Mouse (Mus musculus) hindbrain, embryonic 12.5 days (tissue): Measurements from ENCODE around the gene Hoxc8. TPM values are rescaled to one million over a fixed set of nuclear protein-coding genes. Genes with fewer than 3 reads are reported as not detected.

ENCODE experiments used
- ATAC-seq: fragments of 200-750 bp; cut with Nextera tagmentation; 2 replicates; pipeline ENCODE4 v1.8.0; 2017; ENCODE audit warnings: moderate TSS enrichment; ENCODE audit not compliant: low FRiP score
- H3K27ac ChIP-seq: fragments of 300-500 bp; sonication (generic); 2 replicates; pipeline ENCODE4 v1.5.1; 2016; ENCODE audit warnings: mild to moderate bottlenecking
- H3K27me3 ChIP-seq: fragments of 300-500 bp; sonication (generic); 2 replicates; pipeline ENCODE4 v1.6.1; 2016; ENCODE audit warnings: mild to moderate bottlenecking
- H3K36me3 ChIP-seq: fragments of 300-500 bp; sonication (generic); 2 replicates; pipeline ENCODE4 v1.6.1; 2016; ENCODE audit warnings: mild to moderate bottlenecking
- H3K4me1 ChIP-seq: fragments of 300-500 bp; sonication (generic); 2 replicates; pipeline ENCODE4 v1.6.1; 2016
- H3K4me2 ChIP-seq: fragments of 300-500 bp; sonication (generic); replicated peaks from 2 replicates; pipeline ENCODE4 v1.6.1; 2016; ENCODE audit warnings: mild to moderate bottlenecking
- H3K4me3 ChIP-seq: fragments of 300-500 bp; sonication (generic); 2 replicates; pipeline ENCODE4 v1.5.1; 2016; ENCODE audit warnings: mild to moderate bottlenecking
- H3K9ac ChIP-seq: fragments of 300-500 bp; sonication (generic); 2 replicates; pipeline ENCODE4 v1.6.1; 2016; ENCODE audit warnings: mild to moderate bottlenecking, moderate library complexity
- H3K9me3 ChIP-seq: fragments of 300-500 bp; sonication (generic); replicated peaks from 2 replicates; pipeline ENCODE4 v1.6.1; 2016; ENCODE audit warnings: mild to moderate bottlenecking
- WGBS: fragments of 180-500 bp; shearing (Covaris S2); methylation state at CpG from one replicate; pipeline ENCODE4 v1.1.7; 2016; 5-methylcytosine and 5-hydroxymethylcytosine counted together
- polyA plus RNA-seq: library from polyadenylated mRNA; unstranded; fragments of >200 nt; fragmentation: Nextera tagmentation; extraction: Ambion mirVana; gene quantifications from 2 replicates; pipeline ENCODE4 v1.2.1, GENCODE M21; 2016

Hoxc8 gene
- polyA plus RNA-seq, 1 experiment from 2014 or later: not detected

DNA sequence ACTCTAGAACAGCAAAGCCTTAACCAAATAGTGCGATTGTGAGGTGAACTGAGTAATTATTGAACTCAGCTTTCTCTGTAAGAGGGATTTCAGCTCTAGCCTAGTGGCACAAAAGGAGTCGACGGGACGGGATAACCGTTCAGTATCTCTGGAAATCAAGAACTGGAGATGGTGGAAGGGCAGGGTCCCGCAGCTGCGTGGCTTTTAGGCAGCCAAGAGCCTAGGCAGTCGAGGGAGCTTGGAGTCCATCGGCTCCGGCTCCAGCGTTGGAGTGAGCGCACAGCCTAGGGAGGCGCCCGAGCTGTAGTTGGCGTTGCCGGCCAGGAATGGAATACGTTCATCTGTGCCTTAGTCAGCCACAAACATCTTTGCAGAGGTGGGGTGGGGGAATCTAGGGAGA is 14.9 kb downstream of the Hoxc8 start:
- no peak overlapping the region for H3K4me3 ChIP-seq
- 2% methylated on average over 17 of the region's 17 CpGs for WGBS
- H3K9me3 ChIP-seq: no peaks in the 10 kb centered on the region
- H3K9ac ChIP-seq: no peak overlapping the region
- no peak overlapping the region for H3K4me2 ChIP-seq
- H3K4me1 ChIP-seq: no peaks in the 10 kb centered on the region
- no peak overlapping the region for H3K27ac ChIP-seq
- peaks cover 100% of the 10 kb centered on the region for H3K27me3 ChIP-seq
- no peaks in the 10 kb centered on the region for H3K36me3 ChIP-seq
- ATAC-seq: no peak

DNA sequence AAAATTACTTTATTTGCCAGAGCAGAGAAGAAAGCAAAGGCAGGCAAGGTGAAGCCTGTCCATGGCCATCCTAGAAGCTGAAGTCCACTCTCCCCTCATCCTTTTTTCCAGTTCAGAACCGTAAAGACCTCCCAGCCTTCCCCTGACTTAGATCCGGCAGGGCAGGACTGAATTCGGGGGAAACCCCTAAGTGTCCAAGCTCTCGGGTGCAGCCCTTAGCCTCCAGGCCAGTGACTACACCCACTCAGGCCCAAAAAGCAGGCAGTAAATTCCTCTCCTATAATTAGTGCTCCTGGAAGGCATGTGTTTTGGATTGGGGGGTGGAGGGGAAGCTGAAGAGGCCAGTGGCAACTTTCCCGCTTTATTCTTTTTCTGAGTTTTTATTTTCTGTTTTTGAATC is 15.4 kb downstream of the Hoxc8 start:
- 5% methylated on average over 5 of the region's 5 CpGs for WGBS
- no peaks in the 10 kb centered on the region for H3K9me3 ChIP-seq
- no peak overlapping the region for H3K4me3 ChIP-seq
- H3K36me3 ChIP-seq: no peaks in the 10 kb centered on the region
- H3K9ac ChIP-seq: no peak overlapping the region
- H3K27ac ChIP-seq: no peak overlapping the region
- H3K4me1 ChIP-seq: no peaks in the 10 kb centered on the region
- ATAC-seq: no peak
- H3K27me3 ChIP-seq: peaks cover 100% of the 10 kb centered on the region
- H3K4me2 ChIP-seq: no peak overlapping the region

DNA sequence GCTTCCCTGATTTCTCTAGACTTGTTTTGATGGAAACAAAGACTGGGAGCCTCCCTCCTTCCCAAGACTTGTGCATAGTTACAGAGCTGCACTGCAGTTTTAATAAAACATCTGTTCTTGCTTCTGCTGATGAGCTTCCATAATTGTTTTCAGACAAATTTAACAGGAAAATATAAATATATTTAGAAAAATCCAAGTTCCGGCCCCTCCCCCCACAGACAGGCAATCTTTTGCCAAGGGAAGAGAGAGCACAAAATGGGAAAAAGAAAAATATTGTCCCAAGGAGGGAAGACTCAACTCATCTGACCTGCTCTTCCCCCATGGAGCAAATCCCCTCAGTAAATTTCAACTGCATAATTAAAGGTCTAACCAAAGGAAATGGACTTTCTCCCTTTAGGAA is 15.9 kb downstream of the Hoxc8 start:
- H3K27ac ChIP-seq: no peak overlapping the region
- H3K9ac ChIP-seq: no peak overlapping the region
- H3K36me3 ChIP-seq: no peaks in the 10 kb centered on the region
- H3K4me3 ChIP-seq: no peak overlapping the region
- H3K4me2 ChIP-seq: no peak overlapping the region
- ATAC-seq: no peak
- no peaks in the 10 kb centered on the region for H3K9me3 ChIP-seq
- WGBS: 18% methylated on average over 1 of the region's 1 CpGs
- no peaks in the 10 kb centered on the region for H3K4me1 ChIP-seq
- peaks cover 100% of the 10 kb centered on the region for H3K27me3 ChIP-seq

DNA sequence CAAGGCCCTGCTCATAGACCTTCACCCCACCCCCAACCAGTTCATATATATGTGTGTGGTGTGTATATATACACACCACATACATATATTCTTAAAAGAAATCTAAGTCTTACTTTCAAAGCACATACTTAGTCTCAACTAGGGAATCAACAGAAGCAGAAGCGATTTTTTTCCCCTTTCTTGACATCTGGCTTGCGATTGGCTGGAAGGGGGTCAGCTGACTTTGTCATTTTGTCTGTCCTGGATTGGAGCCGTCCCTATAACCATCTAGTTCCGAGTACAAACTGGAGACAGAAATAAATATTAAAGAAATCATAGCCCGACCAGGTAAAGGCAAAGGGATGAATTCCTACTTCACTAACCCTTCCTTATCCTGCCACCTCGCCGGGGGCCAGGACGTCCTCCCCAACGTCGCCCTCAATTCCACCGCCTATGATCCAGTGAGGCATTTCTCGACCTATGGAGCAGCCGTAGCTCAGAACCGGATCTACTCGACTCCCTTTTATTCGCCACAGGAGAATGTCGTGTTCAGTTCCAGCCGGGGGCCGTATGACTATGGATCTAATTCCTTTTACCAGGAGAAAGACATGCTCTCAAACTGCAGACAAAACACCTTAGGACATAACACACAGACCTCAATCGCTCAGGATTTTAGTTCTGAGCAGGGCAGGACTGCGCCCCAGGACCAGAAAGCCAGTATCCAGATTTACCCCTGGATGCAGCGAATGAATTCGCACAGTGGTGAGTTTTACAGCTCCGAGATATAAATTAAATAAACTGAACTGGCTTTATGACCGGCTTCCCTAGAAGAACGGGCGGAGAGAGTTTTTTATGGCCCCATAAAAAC is 19.1 kb downstream of the Hoxc8 start:
- H3K9ac ChIP-seq: no peak overlapping the region
- no peaks in the 10 kb centered on the region for H3K36me3 ChIP-seq
- H3K27ac ChIP-seq: no peak overlapping the region
- 0 out of 2 replicates have a peak, but pooled peaks cover 3% of the 10 kb centered on the region for H3K4me1 ChIP-seq
- 1% methylated on average over 27 of the region's 27 CpGs for WGBS
- no peak for ATAC-seq
- peak overlapping the region; percentile 21 for H3K4me3 ChIP-seq
- H3K4me2 ChIP-seq: peak overlapping the region; percentile 24; the same call in 1 of the 2 replicates
- H3K27me3 ChIP-seq: peaks cover 98% of the 10 kb centered on the region
- no peaks in the 10 kb centered on the region for H3K9me3 ChIP-seq

DNA sequence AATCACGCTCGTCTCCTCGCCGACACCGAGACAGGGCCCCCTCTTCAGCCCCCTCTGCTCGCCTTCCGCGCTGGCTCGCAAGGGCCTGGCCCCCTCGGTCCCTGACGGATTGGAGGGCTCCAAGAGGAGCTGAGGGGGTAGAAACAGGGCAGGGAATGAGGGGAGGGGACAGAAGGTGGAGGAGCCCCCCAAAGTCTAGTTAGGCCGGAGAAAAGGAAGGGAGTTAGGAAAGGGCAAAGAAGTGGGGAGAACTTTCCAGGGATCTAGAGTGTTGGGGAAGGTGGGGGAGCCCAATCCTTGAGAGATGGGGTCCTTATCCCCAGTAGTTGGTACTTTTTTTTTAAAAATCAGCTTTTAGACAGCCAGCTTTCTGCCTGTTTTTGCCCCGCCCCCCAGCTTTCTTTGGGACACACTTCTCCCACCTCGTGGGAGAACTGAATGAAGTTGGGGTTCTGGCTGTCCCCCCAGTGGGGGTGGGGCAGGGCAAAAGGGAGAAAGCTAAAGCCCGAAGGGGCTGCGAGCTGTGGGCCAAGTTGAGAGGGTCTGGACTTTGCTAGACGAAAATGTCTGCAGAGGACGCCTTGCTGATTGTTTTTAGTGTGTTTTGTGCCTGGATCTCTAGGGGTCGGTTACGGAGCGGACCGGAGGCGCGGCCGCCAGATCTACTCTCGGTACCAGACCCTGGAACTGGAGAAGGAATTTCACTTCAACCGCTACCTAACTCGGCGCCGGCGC is 19.9 kb downstream of the Hoxc8 start:
- H3K27ac ChIP-seq: no peak overlapping the region
- no peak overlapping the region; the same call in 1 of the 2 replicates for H3K9ac ChIP-seq
- H3K4me1 ChIP-seq: 0 out of 2 replicates have a peak, but pooled peaks cover 3% of the 10 kb centered on the region
- no peaks in the 10 kb centered on the region for H3K36me3 ChIP-seq
- H3K27me3 ChIP-seq: peaks cover 98% of the 10 kb centered on the region
- WGBS: under 1% methylated on average over 31 of the region's 31 CpGs
- peak overlapping the region; percentile 24; the same call in 1 of the 2 replicates for H3K4me2 ChIP-seq
- H3K4me3 ChIP-seq: peak overlapping the region; percentile 21
- ATAC-seq: no peak
- no peaks in the 10 kb centered on the region for H3K9me3 ChIP-seq

DNA sequence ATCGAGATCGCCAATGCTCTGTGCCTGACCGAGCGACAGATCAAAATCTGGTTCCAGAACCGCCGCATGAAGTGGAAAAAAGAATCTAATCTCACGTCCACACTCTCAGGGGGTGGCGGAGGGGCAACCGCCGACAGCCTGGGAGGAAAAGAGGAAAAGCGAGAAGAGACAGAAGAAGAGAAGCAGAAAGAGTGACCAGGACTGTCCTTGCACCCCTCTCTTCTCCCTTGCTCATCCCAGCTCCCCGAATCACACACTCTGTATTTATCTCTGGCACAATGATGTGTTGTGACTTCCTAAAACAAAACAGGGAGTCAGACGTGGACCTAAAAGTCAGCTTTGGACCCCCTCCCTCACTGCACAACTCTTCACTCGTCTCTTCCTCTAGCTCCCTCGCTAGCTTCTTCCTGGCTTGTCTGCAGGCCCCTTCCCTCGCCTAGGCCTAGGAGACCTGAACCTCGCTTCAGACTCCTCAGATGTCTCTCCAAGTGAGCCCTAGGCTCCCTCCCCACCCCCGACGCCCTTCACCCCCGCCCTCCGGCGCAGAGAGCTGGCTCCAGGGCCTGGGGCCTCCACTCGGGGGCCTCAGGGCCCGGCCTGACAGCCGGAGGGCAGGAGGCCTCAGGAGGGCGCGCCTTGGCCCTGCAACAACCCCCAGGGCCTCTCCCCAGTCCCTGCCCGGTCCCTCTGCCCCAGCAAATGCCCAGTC is 20.6 kb downstream of the Hoxc8 start:
- H3K36me3 ChIP-seq: no peaks in the 10 kb centered on the region
- 1% methylated on average over 28 of the region's 28 CpGs for WGBS
- no peaks in the 10 kb centered on the region for H3K9me3 ChIP-seq
- H3K9ac ChIP-seq: no peak overlapping the region
- no peak for ATAC-seq
- 0 out of 2 replicates have a peak, but pooled peaks cover 3% of the 10 kb centered on the region for H3K4me1 ChIP-seq
- peaks cover 98% of the 10 kb centered on the region for H3K27me3 ChIP-seq
- peak overlapping the region; percentile 30; the same call in 1 of the 2 replicates for H3K27ac ChIP-seq
- H3K4me3 ChIP-seq: peak overlapping the region; percentile 21
- H3K4me2 ChIP-seq: peak overlapping the region; percentile 36

DNA sequence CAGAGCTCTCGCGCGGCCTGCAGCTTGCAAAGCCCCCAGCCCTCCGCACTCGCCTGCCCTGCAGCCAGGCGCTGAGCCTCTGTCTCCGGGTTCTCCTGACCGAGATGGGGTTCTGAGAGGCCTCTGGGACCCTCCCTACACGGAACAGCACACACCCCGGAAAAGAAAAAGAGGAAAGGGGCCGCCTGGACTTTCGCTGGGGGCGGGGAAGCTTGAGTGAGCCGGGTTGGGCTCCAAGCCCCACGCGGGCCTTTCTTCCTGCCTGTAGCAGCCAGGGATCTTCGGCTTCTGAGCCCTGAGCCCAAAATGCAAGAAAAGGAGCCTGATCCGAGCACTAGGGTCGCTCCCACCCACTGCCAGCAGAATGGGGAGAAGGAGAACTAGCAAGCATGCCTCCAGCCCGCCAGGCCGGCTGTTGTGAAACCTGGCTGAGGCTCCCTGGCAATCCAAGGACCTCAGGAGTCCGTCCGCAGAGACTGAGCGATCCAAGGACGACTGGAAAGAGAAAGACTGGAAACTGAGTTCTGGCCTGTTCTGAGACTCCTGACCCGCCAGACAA is 21.6 kb downstream of the Hoxc8 start:
- Histone ChIP-seq H3K9me3 (no peaks in the 10 kb centered on the region), H3K4me1 (0 out of 2 replicates have a peak, but pooled peaks cover 3% of the 10 kb centered on the region), H3K36me3 (no peaks in the 10 kb centered on the region), H3K27ac (no peak overlapping the region), H3K9ac (peak overlapping the region; percentile 8; the same call in 1 of the 2 replicates), H3K4me3 (peak overlapping the region; percentile 10; the same call in 1 of the 2 replicates), H3K27me3 (peaks cover 98% of the 10 kb centered on the region), H3K4me2 (peak overlapping the region; percentile 32)
- 3% methylated on average over 26 of the region's 26 CpGs for WGBS
- no peak for ATAC-seq

DNA sequence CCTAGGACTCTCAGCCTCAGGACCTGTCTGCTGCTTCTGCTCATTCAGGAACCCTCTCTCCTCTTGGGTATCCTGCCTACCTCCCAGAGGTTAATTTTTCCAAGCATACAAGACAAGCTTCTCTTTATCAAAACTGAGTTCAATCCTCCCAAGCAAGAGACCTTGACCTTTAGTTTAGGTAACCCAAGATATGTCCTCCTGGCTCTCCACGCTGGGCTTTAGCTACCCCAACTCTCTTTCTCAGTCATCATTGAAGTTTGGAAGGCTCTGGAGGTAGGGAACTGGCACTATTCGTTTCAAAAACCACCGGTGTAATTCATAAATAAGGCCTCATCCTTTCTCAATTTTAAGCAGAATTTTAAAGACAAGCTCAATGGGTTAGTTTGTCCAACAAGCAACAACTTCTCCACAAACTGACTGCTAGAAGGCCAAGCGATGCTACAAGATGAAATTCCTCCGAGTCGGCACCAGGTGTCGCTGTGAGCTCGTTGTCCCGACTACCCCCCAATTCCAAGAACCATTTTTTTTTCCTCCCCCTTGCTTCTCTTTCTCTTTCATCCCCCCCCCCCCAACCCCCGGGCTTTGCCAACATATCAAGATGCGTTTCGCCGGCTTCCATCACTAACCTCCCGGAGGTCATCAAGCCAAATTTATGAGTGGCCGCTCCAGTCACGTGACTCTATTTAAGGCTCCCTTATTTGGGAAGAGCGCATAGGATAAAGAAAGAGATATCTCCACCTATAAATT is 23.0 kb downstream of the Hoxc8 start:
- Histone ChIP-seq H3K4me1 (peaks cover 3% of the 10 kb centered on the region; the same call in 1 of the 2 replicates), H3K36me3 (no peaks in the 10 kb centered on the region), H3K9me3 (no peaks in the 10 kb centered on the region), H3K27ac (peak overlapping the region; percentile 88; the same call in 1 of the 2 replicates), H3K4me2 (peak overlapping the region; percentile 44), H3K9ac (no peak overlapping the region), H3K27me3 (peaks cover 98% of the 10 kb centered on the region), H3K4me3 (peak overlapping the region; percentile 39)
- peak; percentile 44; the same call in 1 of the 2 replicates for ATAC-seq
- 5% methylated on average over 17 of the region's 17 CpGs for WGBS

DNA sequence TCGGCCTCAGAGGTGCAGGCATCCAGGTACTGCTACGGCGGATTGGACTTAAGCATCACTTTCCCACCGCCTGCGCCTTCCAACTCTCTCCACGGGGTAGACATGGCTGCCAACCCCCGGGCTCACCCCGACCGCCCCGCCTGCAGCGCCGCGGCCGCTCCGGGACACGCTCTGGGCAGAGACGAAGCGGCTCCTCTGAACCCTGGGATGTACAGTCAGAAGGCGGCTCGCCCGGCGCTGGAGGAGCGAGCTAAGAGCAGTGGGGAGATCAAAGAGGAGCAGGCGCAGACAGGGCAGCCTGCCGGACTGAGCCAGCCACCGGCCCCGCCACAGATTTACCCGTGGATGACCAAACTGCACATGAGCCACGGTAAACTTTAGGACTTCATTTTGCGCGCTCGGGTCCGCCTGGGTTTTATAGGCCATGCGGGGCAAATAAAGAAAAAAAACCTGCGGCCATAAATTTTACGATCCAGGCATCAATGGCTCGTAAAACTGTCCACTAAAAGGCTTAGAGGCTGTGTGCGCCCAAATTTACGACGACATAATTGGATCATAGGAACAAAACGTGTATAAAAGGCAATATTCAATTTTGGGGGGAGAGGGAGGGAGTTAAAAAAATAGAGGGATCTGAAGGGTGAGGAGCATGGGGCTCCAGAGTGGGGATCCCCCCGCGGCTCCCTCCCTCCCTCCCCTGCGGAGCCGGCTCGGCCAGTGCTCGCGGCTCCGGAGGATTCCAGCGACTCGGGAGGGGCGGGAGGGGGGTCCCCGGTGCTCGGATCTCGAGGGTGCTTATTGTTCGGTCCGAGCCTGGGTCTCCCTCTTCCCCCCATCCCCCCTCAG is 24.0 kb downstream of the Hoxc8 start:
- H3K27me3 ChIP-seq: peaks cover 98% of the 10 kb centered on the region
- peak overlapping the region; percentile 88 for H3K27ac ChIP-seq

DNA sequence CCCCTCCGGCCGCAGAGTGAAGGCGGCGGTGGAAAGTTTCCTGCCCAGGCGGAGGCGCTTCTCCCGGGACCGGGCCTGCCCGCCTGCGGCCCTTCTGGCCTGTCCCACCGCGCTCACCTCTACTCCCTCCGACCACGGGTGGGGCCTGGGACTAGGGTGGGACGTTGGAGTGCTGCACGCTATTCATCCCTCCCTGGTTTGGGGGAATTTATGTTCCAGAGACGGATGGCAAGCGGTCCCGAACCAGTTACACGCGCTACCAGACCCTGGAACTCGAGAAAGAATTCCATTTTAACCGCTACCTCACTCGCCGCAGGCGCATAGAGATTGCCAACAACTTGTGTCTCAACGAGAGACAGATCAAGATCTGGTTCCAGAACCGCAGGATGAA is 24.6 kb downstream of the Hoxc8 start:
- Histone ChIP-seq H3K9me3 (no peaks in the 10 kb centered on the region), H3K27ac (peak overlapping the region; percentile 88), H3K27me3 (peaks cover 98% of the 10 kb centered on the region), H3K36me3 (no peaks in the 10 kb centered on the region), H3K4me3 (peak overlapping the region; percentile 39), H3K9ac (peak overlapping the region; percentile 72), H3K4me1 (peaks cover 3% of the 10 kb centered on the region; the same call in 1 of the 2 replicates), H3K4me2 (peak overlapping the region; percentile 44)
- no peak for ATAC-seq
- WGBS: under 1% methylated on average over 26 of the region's 28 CpGs

More for the DNA sequence above, 24.0 kb downstream of the Hoxc8 start:
- H3K36me3 ChIP-seq: no peaks in the 10 kb centered on the region
- H3K9ac ChIP-seq: peak overlapping the region; percentile 72
- H3K4me1 ChIP-seq: peaks cover 3% of the 10 kb centered on the region; the same call in 1 of the 2 replicates
- WGBS: under 1% methylated on average over 51 of the region's 57 CpGs
- H3K4me2 ChIP-seq: peak overlapping the region; percentile 44
- peak; percentile 38 for ATAC-seq
- H3K4me3 ChIP-seq: peak overlapping the region; percentile 39
- no peaks in the 10 kb centered on the region for H3K9me3 ChIP-seq
